Mouse (Mus musculus) forebrain, embryonic 10.5 days (tissue): ENCODE data around the gene Ndufv1. TPM values are rescaled to one million over a fixed set of nuclear protein-coding genes. Genes with fewer than 3 reads are reported as not detected.
"Not testable (repeated sequence)": the region's sequence is repeated elsewhere in the genome, so short reads cannot be mapped to it uniquely, and the experiment has no call there.

Source experiments
- DNase-seq: peaks from one replicate; pipeline ENCODE4 v3.0.0-alpha.2; 2017; ENCODE audit warnings: low spot score; ENCODE audit errors: extremely low spot score
- H3K27ac ChIP-seq: fragments of 300-500 bp; sonication (generic); 2 replicates; pipeline ENCODE4 v1.5.1; 2016; ENCODE audit warnings: mild to moderate bottlenecking
- H3K27me3 ChIP-seq: fragments of 300-500 bp; sonication (generic); 2 replicates; pipeline ENCODE4 v1.6.1; 2016; ENCODE audit warnings: mild to moderate bottlenecking; ENCODE audit not compliant: poor library complexity, severe bottlenecking
- H3K36me3 ChIP-seq: fragments of 300-500 bp; sonication (generic); replicated peaks from 2 replicates; pipeline ENCODE4 v1.6.1; 2016; ENCODE audit warnings: mild to moderate bottlenecking, moderate library complexity
- H3K4me1 ChIP-seq: fragments of 300-500 bp; sonication (generic); 2 replicates; pipeline ENCODE4 v1.6.1; 2016
- H3K4me3 ChIP-seq: fragments of 300-500 bp; sonication (generic); 2 replicates; pipeline ENCODE4 v1.5.1; 2016; ENCODE audit warnings: mild to moderate bottlenecking, moderate library complexity
- H3K9me3 ChIP-seq: fragments of 300-500 bp; sonication (generic); 2 replicates; pipeline ENCODE4 v1.6.1; 2016; ENCODE audit warnings: mild to moderate bottlenecking, moderate library complexity
- WGBS: fragments of 180-500 bp; shearing (Covaris S2); methylation state at CpG from one replicate; pipeline ENCODE4 v1.1.7; 2016; 5-methylcytosine and 5-hydroxymethylcytosine counted together
- polyA plus RNA-seq: library from polyadenylated mRNA; unstranded; fragments of >200 nt; fragmentation: Nextera tagmentation; extraction: Ambion mirVana; gene quantifications from 2 replicates; pipeline ENCODE4 v1.2.1, GENCODE M21; 2016

The Ndufv1 gene
- polyA plus RNA-seq, 1 experiment from 2014 or later: 208 TPM

DNA sequence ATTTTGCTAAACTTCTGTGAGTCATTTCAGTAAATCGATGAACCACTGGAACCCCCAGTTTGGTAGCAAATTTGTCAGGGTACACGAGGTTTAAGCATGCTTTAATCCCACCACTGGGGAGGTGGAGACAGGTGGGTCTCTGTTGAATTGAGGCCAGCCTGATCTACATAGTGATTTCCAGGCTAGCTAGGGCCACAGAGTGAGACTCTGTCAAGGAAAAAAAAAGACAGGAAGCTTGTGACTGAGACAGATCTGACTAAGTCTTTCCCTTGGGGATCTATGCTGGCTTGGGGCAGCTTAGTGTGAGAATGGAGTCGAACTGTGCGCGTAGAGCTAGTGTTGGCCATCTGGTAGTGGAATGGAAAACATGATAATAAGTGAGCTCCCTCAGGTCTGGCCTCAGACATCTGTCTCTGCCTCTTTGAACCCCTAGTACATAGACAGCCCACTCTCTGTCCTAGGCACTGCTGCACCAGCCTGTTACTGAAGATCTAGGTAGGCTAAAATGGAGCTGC, 40.0 kb upstream of the Ndufv1 start:
- WGBS: 89% methylated on average over 5 of the region's 5 CpGs
- Histone ChIP-seq H3K4me3 (no peak overlapping the region), H3K27ac (no peak overlapping the region), H3K27me3 (no peaks in the 10 kb centered on the region), H3K4me1 (0 out of 2 replicates have a peak, but pooled peaks cover 6% of the 10 kb centered on the region), H3K36me3 (no peaks in the 10 kb centered on the region), H3K9me3 (no peaks in the 10 kb centered on the region)
- no peak for DNase-seq

DNA sequence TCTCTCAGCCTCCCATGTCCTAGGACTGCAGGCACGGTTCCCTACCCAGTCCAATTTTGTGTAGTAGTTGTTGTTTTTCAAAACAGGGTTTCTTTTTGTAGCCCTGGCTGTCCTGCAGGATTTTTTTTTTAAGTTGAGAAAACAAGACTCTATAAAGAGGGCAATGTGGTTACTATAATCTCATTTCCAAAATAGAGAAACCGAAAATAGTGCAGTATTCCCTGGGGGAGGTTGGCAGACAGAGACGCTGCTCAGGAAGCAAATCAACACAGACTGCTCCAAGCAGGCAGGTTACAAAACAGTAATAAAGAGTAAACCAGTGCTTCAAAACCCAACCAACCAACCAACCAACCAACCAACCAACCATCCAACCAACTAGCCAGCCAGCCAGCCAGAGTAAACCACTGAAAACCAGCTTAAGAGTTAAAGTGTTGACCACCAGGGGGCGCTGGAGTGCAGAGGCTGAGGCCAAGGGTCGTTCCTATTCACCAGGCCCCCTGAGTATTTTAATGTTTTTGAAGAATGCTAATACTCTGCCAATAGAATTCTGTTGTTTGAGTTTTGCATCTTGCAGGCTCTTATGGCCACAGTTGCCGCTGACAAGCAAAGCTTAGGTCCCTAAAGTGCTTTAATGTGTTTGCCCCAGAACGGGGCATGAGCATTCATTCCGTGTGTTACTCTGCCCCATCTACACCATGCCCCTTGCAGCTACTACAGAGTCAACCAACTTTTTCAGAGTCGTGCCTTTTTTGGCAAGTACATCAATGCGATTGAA, 39.3 kb upstream of the Ndufv1 start:
- peak; percentile 68 for DNase-seq
- Histone ChIP-seq H3K4me3 (no peak overlapping the region), H3K36me3 (no peaks in the 10 kb centered on the region), H3K27me3 (no peaks in the 10 kb centered on the region), H3K27ac (no peak overlapping the region), H3K4me1 (0 out of 2 replicates have a peak, but pooled peaks cover 5% of the 10 kb centered on the region), H3K9me3 (no peaks in the 10 kb centered on the region)
- WGBS: 58% methylated on average over 10 of the region's 10 CpGs

DNA sequence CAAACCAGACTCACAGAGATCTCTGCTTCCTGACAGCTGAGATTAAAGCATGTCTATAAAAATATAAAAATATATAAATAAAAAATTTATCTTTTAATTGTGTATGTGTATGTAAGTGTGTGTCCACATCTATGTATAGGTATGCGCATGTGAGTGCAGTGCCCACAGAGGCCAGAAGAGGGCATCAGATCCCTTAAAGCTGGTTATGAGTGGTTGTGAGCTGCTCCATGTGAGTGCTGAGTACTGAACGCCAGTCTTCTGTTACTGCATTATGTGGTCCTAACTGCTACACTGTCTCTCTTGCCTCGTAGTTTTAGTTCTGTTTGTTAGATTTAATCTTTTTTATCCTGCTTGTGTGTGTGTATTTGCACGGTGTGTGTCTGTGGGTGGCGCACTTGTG, 38.4 kb upstream of the Ndufv1 start:
- 92% methylated on average over 5 of the region's 5 CpGs for WGBS
- no peaks in the 10 kb centered on the region for H3K9me3 ChIP-seq

DNA sequence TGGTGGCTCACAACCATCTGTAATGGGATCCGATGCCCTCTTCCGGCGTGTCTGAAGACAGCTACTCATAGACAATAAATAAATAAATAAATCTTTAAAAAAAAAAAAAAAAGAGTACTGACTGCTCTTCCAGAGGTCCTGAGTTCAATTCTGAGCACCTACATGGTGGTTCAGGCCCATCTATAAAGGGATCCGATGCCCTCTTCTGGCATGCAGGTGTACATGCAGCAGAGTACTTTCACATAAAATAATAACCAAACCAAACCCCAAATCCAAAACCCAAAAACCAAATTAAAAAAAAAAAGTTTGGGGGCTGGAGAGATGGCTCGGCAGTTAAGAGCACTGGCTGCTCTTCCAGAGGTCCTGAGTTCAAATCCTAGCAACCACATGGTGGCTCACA, 36.5 kb upstream of the Ndufv1 start:
- H3K4me3 ChIP-seq, H3K36me3 ChIP-seq, H3K9me3 ChIP-seq, H3K4me1 ChIP-seq, DNase-seq, H3K27me3 ChIP-seq, H3K27ac ChIP-seq: not testable (repeated sequence)
- 84% methylated on average over 5 of the region's 5 CpGs for WGBS

More for the DNA sequence above, 38.4 kb upstream of the Ndufv1 start:
- DNase-seq: no peak
- Histone ChIP-seq H3K36me3 (no peaks in the 10 kb centered on the region), H3K4me1 (0 out of 2 replicates have a peak, but pooled peaks cover 3% of the 10 kb centered on the region), H3K27ac (no peak overlapping the region), H3K4me3 (no peak overlapping the region), H3K27me3 (no peaks in the 10 kb centered on the region)

DNA sequence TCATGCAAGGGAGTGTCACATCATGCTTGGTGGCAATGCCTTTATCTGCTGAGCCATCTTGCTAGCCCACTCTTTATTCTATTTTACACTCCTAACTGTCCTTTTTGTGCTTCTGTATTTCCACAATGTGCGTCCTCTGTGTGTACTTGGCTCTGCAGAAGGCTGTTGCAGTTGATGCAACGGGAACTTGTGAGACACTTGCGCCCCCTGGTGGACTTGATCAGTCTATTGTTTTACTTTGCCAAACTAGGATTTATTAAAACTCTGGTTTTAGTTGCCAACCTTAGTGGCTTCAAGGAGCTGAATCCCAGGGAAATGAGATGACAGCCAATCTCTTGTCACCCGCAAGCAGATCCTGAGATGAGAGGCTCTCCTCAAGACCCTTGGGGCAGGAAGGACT, 35.3 kb upstream of the Ndufv1 start:
- no peaks in the 10 kb centered on the region for H3K9me3 ChIP-seq
- H3K4me1 ChIP-seq: 0 out of 2 replicates have a peak, but pooled peaks cover 6% of the 10 kb centered on the region
- no peaks in the 10 kb centered on the region for H3K36me3 ChIP-seq
- no peak overlapping the region for H3K4me3 ChIP-seq
- no peak overlapping the region for H3K27ac ChIP-seq
- peak; percentile 80 for DNase-seq
- no peaks in the 10 kb centered on the region for H3K27me3 ChIP-seq
- 19% methylated on average over 4 of the region's 4 CpGs for WGBS

DNA sequence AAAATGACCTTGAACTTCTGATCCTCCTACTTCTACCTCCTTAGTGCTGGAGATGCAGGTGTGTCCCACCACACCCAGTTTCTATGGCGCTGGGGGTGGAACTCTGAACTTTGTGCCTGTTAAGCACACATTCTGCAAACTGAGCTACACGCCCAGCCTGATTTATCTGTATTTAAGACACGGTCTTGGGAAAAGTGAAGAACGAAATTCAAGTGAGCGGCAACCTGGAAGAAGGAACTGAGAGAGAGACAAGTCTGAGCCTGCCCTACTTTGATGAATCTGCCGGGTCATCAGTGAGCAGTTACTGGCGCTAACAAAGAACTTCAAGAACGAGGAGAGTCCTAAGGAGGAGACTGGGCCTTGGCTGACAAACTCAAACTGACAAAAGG, 34.3 kb upstream of the Ndufv1 start:
- Histone ChIP-seq H3K27me3 (no peaks in the 10 kb centered on the region), H3K4me3 (no peak overlapping the region), H3K4me1 (0 out of 2 replicates have a peak, but pooled peaks cover 6% of the 10 kb centered on the region), H3K9me3 (no peaks in the 10 kb centered on the region), H3K27ac (no peak overlapping the region), H3K36me3 (no peaks in the 10 kb centered on the region)
- 85% methylated on average over 8 of the region's 8 CpGs for WGBS
- no peak for DNase-seq

DNA sequence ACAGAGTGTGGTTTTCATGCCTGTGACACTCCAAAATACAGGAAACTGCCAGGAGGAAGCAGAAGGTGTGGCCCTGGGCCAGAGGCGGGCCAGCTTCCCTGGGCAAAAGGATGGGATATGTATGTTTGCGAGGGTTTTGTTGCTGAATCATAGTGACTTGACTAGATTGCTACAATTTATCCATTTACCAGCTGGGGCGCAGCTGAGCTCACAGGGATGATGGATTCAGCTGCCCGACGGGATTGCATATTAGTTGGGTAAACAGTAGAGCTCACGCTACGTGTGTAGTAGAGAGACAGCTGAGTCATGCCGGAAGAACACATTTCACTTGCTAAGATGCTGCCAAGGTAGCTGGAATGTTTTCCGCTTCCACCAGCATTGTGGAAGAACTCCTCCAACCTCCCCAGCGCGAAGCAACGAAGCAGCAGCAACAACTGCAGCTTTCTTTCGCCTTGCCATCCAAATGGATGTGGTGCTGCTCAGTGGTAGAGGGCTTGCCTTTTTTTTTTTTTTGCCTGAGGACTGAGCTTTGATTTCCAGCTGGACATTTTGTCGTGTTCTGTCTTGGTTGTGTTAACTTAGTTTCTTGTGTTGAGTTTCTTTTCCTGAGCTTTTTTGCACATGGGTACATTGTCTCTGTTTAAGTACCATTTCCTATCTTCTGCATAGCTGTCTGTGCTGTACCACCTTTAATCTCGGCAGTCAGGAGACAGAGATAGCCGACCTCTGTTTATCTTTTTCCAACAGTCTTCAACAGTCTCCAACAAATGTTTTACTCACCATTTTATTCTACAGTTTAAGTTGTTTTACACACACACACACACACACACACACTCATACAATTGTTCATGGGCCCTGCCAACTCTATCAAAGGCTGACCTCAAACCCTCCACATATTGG, 33.6 kb upstream of the Ndufv1 start, which contains the start of gene Gstp2:
Gene Gstp2 (minus strand): TSS at position 58 of the 900 bp plus-strand sequence.
- no peaks in the 10 kb centered on the region for H3K9me3 ChIP-seq
- DNase-seq: no peak
- H3K27me3 ChIP-seq: no peaks in the 10 kb centered on the region
- 0 out of 2 replicates have a peak, but pooled peaks cover 6% of the 10 kb centered on the region for H3K4me1 ChIP-seq
- H3K36me3 ChIP-seq: no peaks in the 10 kb centered on the region
- no peak within 1 kb of the TSS for H3K27ac ChIP-seq
- 69% methylated on average over 16 of the region's 16 CpGs for WGBS
- no peak within 1 kb of the TSS for H3K4me3 ChIP-seq

DNA sequence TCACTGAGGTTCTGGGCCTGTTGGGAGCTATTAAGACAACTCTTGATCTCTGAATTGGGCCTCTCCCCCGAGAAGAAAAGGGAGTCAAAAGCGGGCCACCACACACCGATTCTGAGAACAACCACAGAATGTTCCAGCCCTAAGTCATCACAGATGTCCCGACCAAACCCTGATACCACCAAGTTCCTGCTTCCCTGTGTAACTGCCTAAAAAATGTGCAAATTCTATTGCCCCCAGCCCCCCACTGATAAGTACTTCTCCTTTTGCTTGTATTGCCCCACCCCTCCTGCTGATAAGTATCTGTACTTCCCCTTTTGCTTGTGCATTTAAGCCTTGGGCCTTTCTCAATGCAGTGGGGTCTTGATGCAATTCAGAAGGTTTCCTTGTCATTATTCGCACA, 31.5 kb upstream of the Ndufv1 start:
- not testable (repeated sequence) for H3K4me3 ChIP-seq, H3K27me3 ChIP-seq, H3K9me3 ChIP-seq, H3K4me1 ChIP-seq, DNase-seq, H3K36me3 ChIP-seq, H3K27ac ChIP-seq
- WGBS: 90% methylated on average over 5 of the region's 5 CpGs

DNA sequence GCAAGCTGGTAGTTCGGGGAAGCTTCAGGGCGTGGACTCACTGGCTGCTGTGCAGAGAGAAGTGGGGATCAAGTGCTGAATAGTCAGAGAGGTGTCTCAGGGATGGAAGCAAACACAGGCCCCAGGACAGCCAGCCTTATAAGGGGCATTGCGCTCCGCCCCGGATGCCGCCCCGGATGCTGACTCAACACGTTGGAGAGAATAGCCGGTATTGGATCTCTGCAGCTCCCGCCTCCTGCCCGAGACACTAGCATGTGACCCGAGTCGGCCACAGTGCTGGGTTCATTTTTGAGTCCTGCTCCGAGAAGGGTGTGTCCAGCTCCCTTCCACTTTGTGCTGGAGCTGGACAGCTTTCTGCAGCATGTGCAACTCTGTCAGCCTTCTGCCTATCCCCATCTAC, 29.5 kb upstream of the Ndufv1 start:
- Histone ChIP-seq H3K27me3 (no peaks in the 10 kb centered on the region), H3K4me3 (no peak overlapping the region), H3K4me1 (peaks cover 18% of the 10 kb centered on the region), H3K27ac (no peak overlapping the region), H3K9me3 (no peaks in the 10 kb centered on the region), H3K36me3 (no peaks in the 10 kb centered on the region)
- WGBS: 78% methylated on average over 14 of the region's 14 CpGs
- DNase-seq: no peak

DNA sequence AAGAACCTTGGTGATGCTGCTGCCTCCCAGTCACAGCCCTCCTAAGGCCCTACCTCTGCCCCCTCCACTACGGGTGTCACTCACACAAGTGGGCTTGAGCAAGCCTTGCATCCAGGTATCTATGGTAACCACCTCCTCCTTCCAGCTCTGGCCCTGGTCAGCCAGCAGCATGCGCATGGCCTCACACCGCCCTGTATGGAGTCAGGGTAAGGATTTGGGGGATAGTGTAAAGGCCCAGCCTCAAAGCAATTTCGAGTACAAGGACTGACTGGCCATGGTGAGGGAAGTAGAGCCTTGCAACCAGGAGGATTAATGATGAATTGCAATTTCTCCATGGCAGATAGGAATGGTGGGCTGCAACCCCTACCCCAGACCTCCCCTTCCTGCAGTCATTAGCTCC, 28.9 kb upstream of the Ndufv1 start:
- H3K4me3 ChIP-seq, H3K27me3 ChIP-seq: not testable (repeated sequence)
- 87% methylated on average over 4 of the region's 4 CpGs for WGBS

DNA sequence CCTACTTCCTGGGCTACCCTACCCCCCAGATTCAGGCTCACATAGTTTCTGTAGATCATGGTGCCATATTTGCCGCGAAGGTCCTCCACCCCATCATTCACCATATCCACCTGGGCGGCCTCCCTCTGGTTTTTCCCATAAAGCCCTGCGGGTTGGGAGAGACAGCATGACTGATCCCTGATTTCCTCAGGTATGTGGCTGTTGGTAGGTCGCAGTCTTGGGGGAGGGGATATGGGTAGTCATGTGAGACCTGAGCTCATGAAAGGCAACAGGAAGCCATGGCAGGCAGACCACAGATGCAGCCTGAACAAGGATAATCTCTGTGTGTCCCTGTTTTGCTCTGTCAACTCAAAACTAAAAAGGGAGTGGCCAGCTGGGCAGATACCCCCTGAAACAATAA, 28.3 kb upstream of the Ndufv1 start:
- WGBS: 92% methylated on average over 5 of the region's 5 CpGs

More for the DNA sequence above, 28.9 kb upstream of the Ndufv1 start:
- not testable (repeated sequence) for H3K36me3 ChIP-seq, H3K27ac ChIP-seq, H3K9me3 ChIP-seq, DNase-seq
- peaks cover 22% of the 10 kb centered on the region for H3K4me1 ChIP-seq

DNA sequence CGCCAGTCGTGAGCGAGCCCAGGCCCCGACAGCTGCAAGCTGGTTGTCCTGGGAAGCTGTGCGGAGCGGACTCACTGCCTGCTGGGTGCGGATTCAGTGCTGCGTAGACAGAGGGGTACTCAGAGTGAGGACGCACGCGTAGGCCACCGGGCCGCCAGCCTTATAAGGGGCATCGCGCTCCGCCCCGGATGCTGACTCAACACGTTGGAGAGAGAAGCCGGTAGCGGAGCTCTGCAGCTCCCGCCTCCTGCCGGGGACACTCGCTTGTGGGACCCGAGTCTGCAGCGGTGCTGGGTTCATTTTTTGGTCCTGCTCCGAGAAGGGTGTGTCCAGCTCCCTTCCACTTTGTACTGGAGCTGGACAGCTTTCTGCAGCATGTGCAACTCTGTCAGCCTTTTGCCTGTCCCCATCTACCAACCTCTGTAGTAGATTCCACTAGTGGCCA, 25.2 kb upstream of the Ndufv1 start, which contains the start of gene Gstp1:
Gene Gstp1 (minus strand): TSS at position 198 of the 445 bp plus-strand sequence.
- Histone ChIP-seq H3K4me3 (peak within 1 kb of the TSS; percentile 68), H3K27ac (peak within 1 kb of the TSS; percentile 91), H3K27me3 (no peaks in the 10 kb centered on the region), H3K36me3 (peaks cover 14% of the 10 kb centered on the region), H3K4me1 (peaks cover 23% of the 10 kb centered on the region), H3K9me3 (no peaks in the 10 kb centered on the region)
- WGBS: under 1% methylated on average over 26 of the region's 26 CpGs
- DNase-seq: peak; percentile 78

More for the DNA sequence above, 28.3 kb upstream of the Ndufv1 start:
- not testable (repeated sequence) for H3K27me3 ChIP-seq, H3K36me3 ChIP-seq, H3K9me3 ChIP-seq, DNase-seq, H3K27ac ChIP-seq, H3K4me3 ChIP-seq
- H3K4me1 ChIP-seq: peaks cover 24% of the 10 kb centered on the region
